Mouse (Mus musculus): Measurements from ENCODE around the gene Vmn1r196.
"Not testable (repeated sequence)": the region's sequence is repeated elsewhere in the genome, so short reads cannot be mapped to it uniquely, and the experiment has no call there.

Vmn1r196 gene

DNA sequence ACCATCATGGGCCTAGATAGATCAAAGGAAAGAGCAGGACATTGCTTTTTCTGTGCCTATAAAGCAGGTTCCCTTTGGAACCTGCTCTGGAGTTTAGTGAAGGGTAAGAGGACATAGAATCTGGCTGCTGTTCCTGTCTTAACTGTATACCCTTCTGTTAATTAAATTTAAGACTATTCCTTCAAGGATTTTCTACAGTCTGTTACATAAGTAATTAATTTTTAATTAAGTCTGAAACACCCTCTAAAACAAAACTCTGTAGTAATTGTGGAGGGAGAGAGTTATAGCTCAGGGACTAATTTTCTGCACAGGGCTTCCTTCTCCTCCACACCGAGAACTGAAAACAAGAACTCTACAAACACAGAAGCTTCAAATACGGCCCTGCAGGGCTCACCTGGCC, at the start of gene Vmn1r196:
Vmn1r196 (plus strand) TSS at position 301 of the 400 bp plus-strand sequence.
- no peak for DNase-seq

GRCm38 (mm10) chr13:22243915-22244314, 45.8 kb upstream of the Vmn1r196 start, which contains the start of gene Vmn1r194:
TSS of gene Vmn1r194 (plus strand) at chr13:22244215.
- no peak for DNase-seq

DNA sequence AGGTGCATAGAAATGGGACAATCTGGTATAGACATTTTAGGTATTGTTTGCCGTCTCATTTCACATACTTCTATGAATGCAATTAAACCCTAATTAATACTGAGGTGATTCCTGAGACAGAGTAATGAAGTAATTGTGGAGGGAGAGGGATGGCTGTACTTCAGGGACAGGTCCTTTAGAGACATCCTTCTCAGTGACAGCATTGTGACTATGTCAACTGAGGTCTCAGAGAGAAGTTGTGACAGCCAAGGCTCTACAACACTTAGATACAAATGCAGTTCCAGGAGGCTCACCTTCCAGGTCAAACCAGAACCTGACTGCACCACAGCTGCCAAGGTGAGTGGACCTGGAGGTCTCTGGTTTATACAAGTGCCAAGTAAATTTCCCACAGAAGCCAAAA, 19.5 kb upstream of the Vmn1r196 start, which contains the start of gene Vmn1r195:
Vmn1r195 (plus strand) TSS at position 301 of the 400 bp plus-strand sequence.
- DNase-seq: not testable (repeated sequence)

GRCm38 (mm10) chr13:22271721-22272120, 18.0 kb upstream of the Vmn1r196 start:
- DNase-seq: no peak

DNA sequence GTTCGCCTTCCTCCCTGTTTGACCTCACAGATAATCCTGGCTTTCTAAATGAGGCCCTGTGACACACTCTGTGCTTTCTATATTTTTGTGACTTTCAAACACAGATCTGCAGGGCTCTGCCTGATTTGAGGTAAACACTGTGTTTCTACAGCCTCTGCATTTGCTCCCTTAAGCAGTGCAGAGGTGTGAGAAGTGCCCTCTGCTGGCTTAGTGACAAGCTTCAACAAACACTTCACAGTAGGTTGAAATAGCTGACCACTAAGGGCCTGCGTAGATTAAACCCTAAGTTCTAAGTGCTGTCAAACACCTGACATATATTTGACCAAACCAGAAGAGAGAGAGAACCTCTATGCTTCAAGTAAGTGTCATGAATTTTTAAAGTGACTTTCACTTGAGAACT, 5.1 kb upstream of the Vmn1r196 start:
- DNase-seq: no peak

- not testable (repeated sequence) for DNase-seq
Measured at GRCm38 (mm10) chr13:22308075-22308474, 18.4 kb downstream of the Vmn1r196 start.

GRCm38 (mm10) chr13:22315361-22315760, 25.6 kb downstream of the Vmn1r196 start:
- DNase-seq: no peak

- DNase-seq: no peak
Measured at GRCm38 (mm10) chr13:22317366-22317765, 27.6 kb downstream of the Vmn1r196 start.

DNA sequence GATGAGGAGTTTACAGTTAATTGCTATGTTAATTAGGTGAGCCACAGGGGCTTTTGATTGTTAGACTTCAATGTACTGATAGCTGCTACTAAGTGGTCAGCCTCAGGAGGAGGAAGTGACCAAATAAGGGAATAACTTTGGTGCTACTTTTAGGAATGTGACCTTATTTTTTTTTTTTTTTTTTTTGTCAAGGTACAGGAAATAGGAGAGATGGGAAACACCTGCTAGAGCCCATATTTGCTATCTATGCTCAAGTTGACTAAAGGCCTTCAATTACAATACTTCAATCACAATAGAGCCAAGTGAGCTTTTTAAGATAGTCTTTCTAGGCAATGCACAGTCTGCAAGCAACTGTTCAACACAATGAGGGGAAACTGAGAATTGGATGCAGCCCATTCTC, 30.4 kb downstream of the Vmn1r196 start:
- no peak for DNase-seq

DNA sequence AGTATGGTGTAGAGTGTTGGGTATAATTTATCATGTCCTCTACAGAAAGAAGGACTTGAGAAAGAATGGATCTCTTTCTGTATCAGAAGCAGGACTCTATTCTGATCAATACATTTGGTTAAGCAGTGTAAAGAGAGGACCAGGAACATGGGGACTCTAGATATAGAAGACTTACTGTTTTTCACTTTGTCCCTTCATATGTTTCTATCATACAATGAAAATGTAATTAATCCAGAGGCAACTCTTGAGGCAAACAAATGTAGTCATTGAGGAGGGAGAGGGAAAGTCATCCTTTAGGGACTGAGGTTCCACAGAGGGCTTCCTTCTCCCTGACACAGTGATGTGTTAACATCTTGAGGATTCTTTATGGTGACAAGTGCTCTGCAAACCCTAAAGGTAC, 34.6 kb downstream of the Vmn1r196 start, which contains the start of gene Vmn1r197:
Vmn1r197 (plus strand) TSS at position 301 of the 400 bp plus-strand sequence.
- no peak for DNase-seq

DNA sequence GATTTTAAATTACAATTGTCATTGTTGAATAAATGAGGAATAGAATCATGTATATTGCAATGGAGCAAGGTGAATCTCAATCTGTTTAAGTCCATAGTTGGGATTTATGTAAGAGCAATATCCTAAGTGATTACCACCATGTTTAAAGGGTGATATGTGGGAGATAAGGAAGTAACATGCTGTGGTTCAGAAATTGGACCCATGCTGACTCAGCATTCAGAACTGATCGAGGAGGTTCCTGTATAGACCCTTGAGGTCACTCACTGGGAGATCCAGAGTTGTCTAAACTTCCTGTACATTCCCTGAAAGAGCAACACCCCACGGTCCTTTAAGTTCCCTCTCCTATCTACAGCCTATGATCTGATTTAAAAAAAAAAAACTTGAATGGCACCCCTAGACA, 43.5 kb downstream of the Vmn1r196 start:
- no peak for DNase-seq

- no peak for DNase-seq
Measured at GRCm38 (mm10) chr13:22335565-22335964, 45.8 kb downstream of the Vmn1r196 start.

Measured in thymus, adult 18-20 months (tissue).